Mouse (Mus musculus): ENCODE measurements around the gene Naa35.

- TF ChIP-seq CTCF (IDR thresholded peaks at IDR 0.05; ENCODE audit: control insufficient read depth, insufficient read depth, insufficient read length), result no peak
- TF ChIP-seq FOSL1 (IDR thresholded peaks at IDR 0.05; ENCODE audit: insufficient read depth, low read length, poor library complexity, severe bottlenecking), result no peak
- no peak for TF ChIP-seq MYOD1 (IDR thresholded peaks at IDR 0.05; ENCODE audit: control insufficient read depth, insufficient read length, low read depth)
- no peak for TF ChIP-seq MAX (IDR thresholded peaks at IDR 0.05)
- no peak for TF ChIP-seq CEBPB (IDR thresholded peaks at IDR 0.05; ENCODE audit: low read depth)
- TF ChIP-seq USF1 (IDR thresholded peaks at IDR 0.05; ENCODE audit: low read depth), result no peak
Observed at GRCm38 (mm10) chr13:59555613-59556192, 29.4 kb upstream of the Naa35 start.
